Mouse (Mus musculus) adrenal gland, postnatal 14 days (tissue): ENCODE measurements around the gene Vmn2r90. TPM values are rescaled to one million over a fixed set of nuclear protein-coding genes. Genes with fewer than 3 reads are reported as not detected.
"Not testable (repeated sequence)": the region's sequence is repeated elsewhere in the genome, so short reads cannot be mapped to it uniquely, and the experiment has no call there.

Experiments used
- DNase-seq: peaks from one replicate; pipeline ENCODE4 v3.0.0; 2021; ENCODE audit warnings: mixed read lengths
- long read RNA-seq, 2 experiments: library from polyadenylated mRNA; stranded (forward); transcript quantifications; one replicate each; pipeline ENCODE4 v2.0.0; 2021
- total RNA-seq: library from RNA; stranded (reverse); gene quantifications from 2 replicates; pipeline ENCODE4 v1.2.3, GENCODE M21; 2021

The Vmn2r90 gene
- total RNA-seq: not detected in 2 replicates
- long read RNA-seq, experiment 1: 0 reads
- long read RNA-seq, experiment 2: 0 reads

- no peak for DNase-seq
Observed at GRCm38 (mm10) chr17:17703447-17703846, at the start of gene Vmn2r90. Gene Vmn2r90 (plus strand): TSS chr17:17703747.

GRCm38 (mm10) chr17:17654997-17655828, 48.3 kb upstream of the Vmn2r90 start:
- no peak for DNase-seq

DNA sequence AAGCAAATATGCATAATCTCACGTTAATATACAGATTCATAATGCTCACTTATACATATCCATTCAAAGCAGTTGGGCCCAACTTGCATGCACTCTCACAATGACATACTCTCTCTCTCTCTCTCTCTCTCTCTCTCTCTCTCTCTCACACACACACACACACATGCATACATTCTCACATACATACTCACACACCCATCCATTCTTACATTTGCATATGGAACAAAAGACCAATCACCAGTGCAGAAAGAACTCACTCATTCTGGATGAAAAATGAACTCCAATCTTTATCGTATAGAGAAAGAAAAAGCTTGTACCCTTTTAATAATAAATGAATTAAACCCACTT, 47.7 kb upstream of the Vmn2r90 start:
- no peak for DNase-seq

GRCm38 (mm10) chr17:17678781-17679180, 24.8 kb upstream of the Vmn2r90 start:
- no peak for DNase-seq

DNA sequence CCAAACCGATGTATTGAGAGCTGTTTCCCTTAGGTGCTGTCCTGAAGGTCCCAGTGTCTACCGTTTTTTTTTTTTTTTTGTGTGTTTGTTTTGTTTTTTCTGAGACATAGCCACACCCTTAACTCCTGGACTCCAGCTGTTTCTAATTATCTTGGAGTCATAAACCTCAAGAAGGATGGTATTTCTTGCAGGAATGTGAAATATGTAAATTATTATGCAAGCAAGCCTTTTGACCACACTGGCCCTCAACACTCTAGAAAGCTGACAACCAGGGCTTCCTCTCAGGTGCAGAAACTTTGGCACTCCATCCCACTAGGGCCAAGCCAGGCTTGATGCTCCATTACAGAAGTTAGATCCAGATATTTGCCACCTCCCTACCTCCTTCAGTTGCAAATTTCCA, 12.9 kb upstream of the Vmn2r90 start:
- no peak for DNase-seq

DNA sequence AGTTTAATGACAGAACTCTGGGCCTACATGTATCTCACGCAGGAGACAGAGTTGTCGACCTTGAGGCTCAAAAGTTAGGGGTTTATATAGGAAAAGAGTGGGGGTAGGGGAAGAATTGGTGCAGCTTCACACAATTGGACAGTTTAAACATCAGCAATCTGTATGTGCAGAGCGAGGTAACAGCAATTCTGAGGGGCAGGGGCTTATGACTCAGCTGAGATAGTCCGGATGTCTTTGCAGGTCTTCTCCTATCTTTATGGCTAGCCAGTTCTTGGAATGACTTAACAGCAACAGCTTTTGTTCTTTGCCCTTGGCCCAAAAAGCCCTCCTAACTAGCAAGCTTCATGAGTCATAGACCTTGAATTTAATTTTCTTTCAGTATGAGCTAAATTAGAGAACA, 28.8 kb downstream of the Vmn2r90 start:
- peak; percentile 29 for DNase-seq

DNA sequence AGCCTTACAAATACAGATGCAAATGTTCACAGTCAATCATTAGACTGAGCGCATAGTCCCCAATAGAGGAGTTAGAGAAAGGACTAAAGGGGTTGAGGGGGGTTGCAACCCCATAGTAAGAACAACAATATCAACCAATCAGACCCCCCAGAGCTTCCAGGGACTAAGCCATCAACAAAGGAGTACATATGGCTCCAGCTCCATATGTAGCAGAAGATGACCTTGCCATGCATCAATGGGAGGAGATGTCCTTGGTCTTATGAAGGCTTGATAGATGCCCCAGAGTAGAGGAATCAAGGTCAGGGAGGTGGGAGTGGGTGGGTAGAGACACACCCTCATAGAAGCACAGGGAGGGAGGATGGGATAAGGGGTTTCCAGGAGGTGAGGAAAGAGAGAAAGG, 35.1 kb downstream of the Vmn2r90 start:
- no peak for DNase-seq

- DNase-seq: not testable (repeated sequence)
Observed at GRCm38 (mm10) chr17:17739300-17739699, 35.8 kb downstream of the Vmn2r90 start.

- not testable (repeated sequence) for DNase-seq
Observed at GRCm38 (mm10) chr17:17739936-17740335, 36.4 kb downstream of the Vmn2r90 start.

DNA sequence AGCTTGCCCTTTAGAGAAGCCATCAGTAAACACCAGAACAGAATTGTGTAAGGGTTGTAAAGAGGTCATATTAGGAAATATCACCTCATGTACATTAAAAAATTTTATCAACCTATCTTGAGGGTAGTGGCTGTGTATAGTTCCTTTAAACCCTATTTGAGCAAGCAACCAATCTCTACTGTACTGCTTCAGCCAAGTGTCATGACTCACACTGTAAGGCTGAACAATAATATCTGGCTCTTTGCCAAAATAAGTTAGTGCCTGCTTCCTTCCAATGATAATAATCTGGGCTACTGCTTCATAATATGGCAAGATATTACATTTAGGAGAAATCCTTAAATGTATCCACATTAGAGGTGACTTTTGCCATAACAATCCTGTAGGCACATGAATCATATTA, 38.0 kb downstream of the Vmn2r90 start:
- not testable (repeated sequence) for DNase-seq

DNA sequence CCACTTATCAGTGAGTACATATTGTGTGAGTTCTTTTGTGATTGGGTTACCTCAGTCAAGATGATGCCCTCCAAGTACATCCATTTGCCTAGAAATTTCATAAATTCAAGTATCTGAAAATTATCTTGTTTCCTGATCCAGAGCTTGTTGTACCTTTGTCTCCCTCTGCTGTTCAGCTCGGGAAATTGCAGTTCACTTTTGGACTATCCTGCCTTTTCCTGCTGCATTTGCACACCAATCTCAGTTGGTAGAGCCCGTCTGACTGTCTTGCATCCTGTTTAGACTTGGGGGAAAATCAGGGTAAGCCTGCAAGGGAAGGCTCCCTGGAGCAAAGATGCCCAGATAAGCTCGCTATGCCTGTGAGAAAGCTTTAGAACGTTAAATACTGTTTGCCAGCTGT, 45.8 kb downstream of the Vmn2r90 start:
- DNase-seq: peak; percentile 57

DNA sequence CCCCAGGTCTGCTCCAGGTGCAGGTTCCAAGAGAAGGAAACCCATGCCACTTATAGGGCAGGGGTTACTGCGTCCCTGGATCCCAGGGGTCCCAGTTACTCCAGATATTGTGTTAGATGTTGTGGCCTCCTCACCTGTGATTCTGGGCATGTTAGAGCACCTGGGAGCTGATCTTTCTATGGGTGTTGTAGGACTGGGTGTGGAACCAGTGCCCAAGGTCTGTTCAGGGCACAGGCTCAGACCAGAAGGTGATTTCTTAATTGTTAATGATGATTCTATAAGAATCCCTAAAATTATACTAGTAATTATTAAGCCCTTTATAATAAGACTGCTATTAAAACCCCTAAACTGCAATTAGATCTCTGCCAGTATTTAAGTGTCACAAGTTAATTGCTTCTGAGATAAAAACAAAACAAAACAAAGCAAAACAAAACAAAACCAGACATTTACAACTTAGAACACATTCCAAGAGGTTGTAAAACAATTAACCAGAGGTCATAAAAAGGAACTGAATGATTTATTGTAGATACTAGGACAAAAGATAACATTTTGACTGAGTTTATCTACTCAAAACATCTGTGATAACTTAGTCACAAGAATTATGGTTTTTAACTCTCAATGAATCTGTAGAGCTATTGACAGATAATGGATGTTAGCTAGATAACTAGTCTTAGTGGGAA, 59.2 kb downstream of the Vmn2r90 start:
- DNase-seq: no peak

- DNase-seq: peak; percentile 4
Observed at GRCm38 (mm10) chr17:17764206-17764605, 60.7 kb downstream of the Vmn2r90 start.

GRCm38 (mm10) chr17:17766481-17766880, 62.9 kb downstream of the Vmn2r90 start:
- peak; percentile 54 for DNase-seq

Other genes with a start within 250 kb of the Vmn2r90 start
- 120 and 123 TPM in 2 replicates for gene Lnpep, start 78.7 kb upstream of the Vmn2r90 start, total RNA-seq
- gene Spaca6, start 123.4 kb downstream of the Vmn2r90 start, total RNA-seq: 51.1 and 70.1 TPM in 2 replicates
- not detected in 2 replicates for gene Has1, start 151.5 kb downstream of the Vmn2r90 start, total RNA-seq
- 0.33 TPM in 1 of 2 replicates, not detected in the other for gene Fpr1, start 180.2 kb downstream of the Vmn2r90 start, total RNA-seq
- not detected in 2 replicates for gene Fpr2, start 184.1 kb downstream of the Vmn2r90 start, total RNA-seq
- gene Fpr3, start 184.1 kb downstream of the Vmn2r90 start, total RNA-seq: not detected in 2 replicates